Mouse (Mus musculus): ENCODE measurements around the gene Skap1.

Gene Skap1

GRCm38 (mm10) chr11:96463986-96464715, at the start of gene Skap1:
Gene Skap1, plus strand, starts transcription at chr11:96464593.
- TF ChIP-seq GATA4 (IDR thresholded peaks at IDR 0.05; ENCODE audit: insufficient replicate concordance, low read length), result no peak

GRCm38 (mm10) chr11:96421074-96421473, 43.3 kb upstream of the Skap1 start:
- TF ChIP-seq GATA4 (IDR thresholded peaks at IDR 0.05; ENCODE audit: insufficient replicate concordance, low read length), result no peak

- TF ChIP-seq GATA4 (IDR thresholded peaks at IDR 0.05; ENCODE audit: insufficient replicate concordance, low read length), result no peak
Observed at GRCm38 (mm10) chr11:96421517-96422265, 42.7 kb upstream of the Skap1 start.

GRCm38 (mm10) chr11:96425193-96425592, 39.2 kb upstream of the Skap1 start:
- no peak for TF ChIP-seq GATA4 (IDR thresholded peaks at IDR 0.05; ENCODE audit: insufficient replicate concordance, low read length)

- no peak for TF ChIP-seq GATA4 (IDR thresholded peaks at IDR 0.05; ENCODE audit: insufficient replicate concordance, low read length)
Observed at GRCm38 (mm10) chr11:96426191-96426590, 38.2 kb upstream of the Skap1 start.

- TF ChIP-seq GATA4 (IDR thresholded peaks at IDR 0.05; ENCODE audit: insufficient replicate concordance, low read length), result no peak
Observed at GRCm38 (mm10) chr11:96426805-96427204, 37.6 kb upstream of the Skap1 start.

GRCm38 (mm10) chr11:96429062-96429461, 35.3 kb upstream of the Skap1 start:
- TF ChIP-seq GATA4 (IDR thresholded peaks at IDR 0.05; ENCODE audit: insufficient replicate concordance, low read length), result no peak

GRCm38 (mm10) chr11:96429891-96430290, 34.5 kb upstream of the Skap1 start:
- no peak for TF ChIP-seq GATA4 (IDR thresholded peaks at IDR 0.05; ENCODE audit: insufficient replicate concordance, low read length)

GRCm38 (mm10) chr11:96431871-96432270, 32.5 kb upstream of the Skap1 start:
- no peak for TF ChIP-seq GATA4 (IDR thresholded peaks at IDR 0.05; ENCODE audit: insufficient replicate concordance, low read length)

GRCm38 (mm10) chr11:96434888-96435287, 29.5 kb upstream of the Skap1 start:
- no peak for TF ChIP-seq GATA4 (IDR thresholded peaks at IDR 0.05; ENCODE audit: insufficient replicate concordance, low read length)

- no peak for TF ChIP-seq GATA4 (IDR thresholded peaks at IDR 0.05; ENCODE audit: insufficient replicate concordance, low read length)
Observed at GRCm38 (mm10) chr11:96436525-96436924, 27.9 kb upstream of the Skap1 start.

- no peak for TF ChIP-seq GATA4 (IDR thresholded peaks at IDR 0.05; ENCODE audit: insufficient replicate concordance, low read length)
Observed at GRCm38 (mm10) chr11:96438787-96439186, 25.6 kb upstream of the Skap1 start.

GRCm38 (mm10) chr11:96441546-96442185, 22.7 kb upstream of the Skap1 start:
- TF ChIP-seq GATA4 (IDR thresholded peaks at IDR 0.05; ENCODE audit: insufficient replicate concordance, low read length), result no peak

- no peak for TF ChIP-seq GATA4 (IDR thresholded peaks at IDR 0.05; ENCODE audit: insufficient replicate concordance, low read length)
Observed at GRCm38 (mm10) chr11:96442468-96442867, 21.9 kb upstream of the Skap1 start.

- TF ChIP-seq GATA4 (IDR thresholded peaks at IDR 0.05; ENCODE audit: insufficient replicate concordance, low read length), result no peak
Observed at GRCm38 (mm10) chr11:96447931-96448330, 16.5 kb upstream of the Skap1 start.

- no peak for TF ChIP-seq GATA4 (IDR thresholded peaks at IDR 0.05; ENCODE audit: insufficient replicate concordance, low read length)
Observed at GRCm38 (mm10) chr11:96455111-96455510, 9.3 kb upstream of the Skap1 start.

Measured in liver, adult (tissue).